Mouse (Mus musculus): Measurements from ENCODE around the gene Zfp729a. TPM values are rescaled to one million over a fixed set of nuclear protein-coding genes. Genes with fewer than 3 reads are reported as not detected.
"Not testable (repeated sequence)": the region's sequence is repeated elsewhere in the genome, so short reads cannot be mapped to it uniquely, and the experiment has no call there.

Gene Zfp729a
- total RNA-seq (2022): 10 to 100 TPM in 2 of 4 experiments, 1 to 10 TPM in 2; 7.3 to 10.5 (median 9.2) TPM

DNA sequence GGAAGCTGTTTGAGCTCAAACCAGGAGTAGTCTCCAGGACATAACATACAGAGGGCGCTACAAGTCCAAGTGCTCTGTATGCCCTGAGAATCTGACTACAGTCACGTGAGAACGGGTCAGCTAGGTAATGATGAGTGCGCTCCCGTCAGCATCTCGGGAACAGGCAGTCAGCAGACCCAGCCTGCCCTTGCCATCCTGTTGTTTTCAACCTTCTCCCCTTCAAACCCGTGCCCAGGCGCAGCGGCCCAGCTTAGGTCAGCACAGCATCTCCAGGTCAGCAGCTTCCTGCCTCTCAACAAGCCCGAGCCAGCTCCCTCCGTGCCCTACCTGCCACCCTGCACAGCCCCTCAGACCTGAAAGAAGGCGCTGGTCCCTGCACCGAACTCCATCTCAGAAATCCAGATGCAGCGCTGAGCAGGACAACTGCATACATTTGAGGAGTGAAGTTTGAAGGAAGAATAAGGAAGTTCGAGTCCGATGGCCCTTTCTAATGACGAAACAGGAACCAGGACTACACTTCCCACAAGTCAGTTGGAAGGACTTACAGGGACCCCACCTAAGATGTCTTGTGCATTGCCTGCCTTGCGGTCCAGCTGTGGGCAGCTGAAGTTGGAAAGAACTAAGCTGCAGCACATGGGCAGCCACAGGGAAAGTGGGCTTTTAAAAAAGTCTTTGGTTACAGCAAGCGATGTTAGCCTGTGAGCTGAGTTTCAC, at the start of gene Zfp729a, which contains the start of gene Gm49345:
Zfp729a (minus strand) TSS at position 498 of the 714 bp plus-strand sequence.
Gm49345 (minus strand) TSS at position 476 of the 714 bp plus-strand sequence.
- peak; percentile 83 for DNase-seq

DNA sequence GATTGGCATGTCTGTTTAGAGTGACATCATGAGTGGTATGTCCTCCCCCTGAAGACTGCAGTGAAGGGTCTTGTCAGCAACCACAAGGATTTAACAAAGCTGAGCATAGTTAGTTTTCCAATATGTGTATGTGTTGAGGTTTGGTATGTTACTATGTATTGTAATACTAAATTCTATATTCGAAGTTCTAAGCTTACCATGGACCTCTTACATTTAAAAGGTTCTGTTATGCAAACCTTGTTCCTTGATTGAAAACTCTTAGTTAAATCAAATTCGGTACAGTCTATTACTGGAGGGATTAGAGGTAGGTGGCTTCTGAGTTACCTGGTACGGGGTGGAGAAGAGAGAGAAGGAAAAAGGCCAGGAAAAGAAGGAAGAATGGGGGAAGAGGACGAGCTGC, 49.4 kb upstream of the Zfp729a start, which contains the start of gene Zfp738:
Zfp738 (minus strand) TSS at position 101 of the 400 bp plus-strand sequence.
- no peak for DNase-seq

DNA sequence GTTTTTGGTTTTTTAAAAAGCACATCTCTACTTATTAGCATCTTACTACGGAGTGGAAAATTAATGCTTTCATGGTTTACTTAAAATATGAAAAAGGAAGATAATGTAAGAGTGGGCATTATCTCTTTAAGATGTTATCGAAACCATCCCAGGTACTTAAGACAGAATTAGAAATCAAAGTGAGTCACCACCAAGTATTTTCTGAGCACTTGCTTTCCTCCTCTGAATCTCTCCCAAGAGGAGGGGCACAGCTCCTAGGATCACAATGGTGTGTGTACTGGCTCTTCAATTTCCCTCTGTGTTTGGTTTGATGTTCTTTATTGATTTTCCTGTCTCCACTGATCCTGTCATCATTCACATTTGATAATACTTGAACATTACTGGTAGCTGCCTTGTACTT, 46.2 kb upstream of the Zfp729a start:
- DNase-seq: not testable (repeated sequence)

DNA sequence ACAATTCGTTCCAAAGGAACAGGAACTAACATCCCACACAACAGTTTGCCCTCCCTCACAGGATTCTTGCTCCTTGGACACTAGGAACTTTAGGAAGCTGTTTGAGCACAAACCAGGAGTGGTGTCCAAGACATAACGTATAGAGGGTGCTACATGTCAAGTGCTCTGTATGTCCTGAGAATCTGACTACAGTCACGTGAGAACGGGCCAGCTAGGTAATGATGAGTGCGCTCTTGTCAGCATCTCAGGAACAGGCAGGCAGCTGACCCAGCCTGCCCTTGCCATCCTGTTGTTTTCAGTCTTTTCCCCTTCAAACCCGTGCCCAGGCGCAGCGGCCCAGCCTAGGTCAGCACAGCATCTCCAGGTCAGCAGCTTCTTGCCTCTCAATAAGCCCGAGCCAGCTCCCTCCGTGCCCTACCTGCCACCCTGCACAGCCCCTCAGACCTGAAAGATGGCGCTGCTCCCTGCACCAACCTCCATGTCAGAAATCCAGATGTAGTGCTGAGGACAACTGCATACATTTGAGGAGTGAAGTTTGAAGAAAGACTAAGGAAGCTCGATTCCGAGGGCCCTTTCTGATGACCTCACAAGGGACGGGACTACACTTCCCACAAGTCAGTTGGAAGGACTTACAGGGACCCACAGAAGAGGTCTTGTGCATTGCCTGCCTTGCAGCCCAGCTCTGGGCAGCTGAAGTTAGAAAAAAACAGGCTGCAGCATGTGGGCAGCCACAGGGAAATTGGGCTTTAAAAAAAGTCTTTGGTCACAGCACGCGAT, 45.6 kb upstream of the Zfp729a start:
- DNase-seq: peak; percentile 86

DNA sequence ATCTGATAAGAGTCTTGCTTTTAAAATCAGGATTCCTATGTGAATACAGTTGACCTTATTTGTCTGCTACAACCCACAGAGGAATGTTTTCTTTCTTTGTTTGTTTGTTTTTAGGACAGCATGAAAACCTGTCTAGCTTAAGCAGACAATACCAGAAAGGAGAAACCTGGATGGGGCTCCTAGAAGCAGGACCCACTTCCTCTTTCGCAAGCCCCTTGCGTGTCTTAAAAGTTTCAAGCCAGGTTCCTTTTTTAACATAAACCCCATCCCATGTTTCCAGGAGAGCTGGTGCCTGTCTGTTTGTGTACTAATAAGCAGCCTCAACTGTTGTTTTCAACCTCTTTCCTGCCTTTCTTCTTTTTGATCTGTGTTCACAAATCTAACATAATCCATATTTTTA, 37.3 kb upstream of the Zfp729a start:
- DNase-seq: no peak

DNA sequence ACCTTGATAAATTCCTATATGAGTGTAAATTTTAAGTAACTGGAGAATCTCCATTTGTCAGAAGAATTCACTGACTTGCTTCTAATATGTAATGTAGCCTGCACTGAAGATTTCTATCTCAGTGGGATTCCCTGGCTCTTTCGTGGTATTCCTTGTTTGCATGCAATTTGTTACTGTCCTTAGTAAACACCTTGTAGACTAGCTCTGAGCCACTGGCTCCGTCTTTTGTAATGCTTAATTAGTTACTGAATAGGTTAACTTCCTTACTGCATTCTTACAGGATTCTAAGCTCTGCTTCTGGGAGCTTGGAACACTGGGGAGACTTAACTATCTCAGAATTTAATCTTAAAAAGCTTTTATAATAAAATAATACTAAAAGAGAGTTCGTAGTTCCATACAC, 14.9 kb upstream of the Zfp729a start:
- DNase-seq: no peak

DNA sequence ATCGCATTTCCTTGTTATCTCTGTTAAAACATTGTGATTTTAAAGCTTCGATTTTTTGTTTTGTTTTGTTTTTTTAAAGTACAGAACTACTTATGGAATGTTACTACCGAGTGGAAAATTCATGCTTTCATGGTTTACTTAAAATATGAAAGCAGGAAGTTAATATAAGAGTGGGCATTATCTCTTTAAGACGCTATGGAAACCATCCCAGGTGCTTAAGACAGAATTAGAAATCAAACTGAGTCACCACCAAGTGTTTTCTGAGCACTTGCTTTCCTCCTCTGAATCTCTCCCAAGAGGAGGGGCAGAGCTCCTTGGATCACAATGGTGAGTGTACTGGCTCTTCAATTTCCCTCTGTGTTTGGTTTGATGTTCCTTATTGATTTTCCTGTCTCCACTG, 27.5 kb downstream of the Zfp729a start:
- no peak for DNase-seq

DNA sequence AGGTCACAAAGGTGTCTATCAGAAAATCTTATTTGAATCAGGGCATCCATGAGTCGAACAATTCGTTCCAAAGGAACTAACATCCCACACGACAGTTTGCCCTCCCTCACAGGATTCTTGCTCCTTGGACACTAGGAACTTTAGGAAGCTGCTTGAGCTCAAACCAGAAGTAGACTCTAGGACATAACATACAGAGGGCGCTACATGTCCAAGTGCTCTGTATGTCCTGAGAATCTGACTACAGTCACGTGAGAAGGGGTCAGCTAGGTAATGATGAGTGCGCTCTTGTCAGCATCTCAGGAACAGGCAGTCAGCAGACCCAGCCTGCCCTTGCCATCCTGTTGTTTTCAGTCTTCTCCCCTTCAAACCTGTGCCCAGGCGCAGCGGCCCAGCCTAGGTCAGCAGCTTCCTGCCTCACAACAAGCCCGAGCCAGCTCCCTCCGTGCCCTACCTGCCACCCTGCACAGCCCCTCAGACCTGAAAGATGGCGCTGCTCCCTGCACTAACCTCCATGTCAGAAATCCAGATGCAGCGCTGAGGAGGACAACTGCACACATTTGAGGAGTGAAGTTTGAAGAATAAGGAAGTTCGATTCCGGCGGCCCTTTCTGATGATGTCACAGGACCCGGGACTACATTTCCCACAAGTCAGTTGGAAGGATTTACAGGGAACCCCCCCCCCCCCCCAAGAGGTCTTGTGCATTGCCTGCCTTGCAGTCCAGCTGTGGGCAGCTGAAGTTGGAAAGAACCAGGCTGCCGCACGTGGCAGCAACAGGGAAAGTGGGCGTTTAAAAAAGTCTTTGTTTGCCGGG, 28.3 kb downstream of the Zfp729a start, which contains the start of gene Zfp729b:
Zfp729b (minus strand) TSS at position 642 of the 811 bp plus-strand sequence.
- DNase-seq: peak; percentile 87

DNA sequence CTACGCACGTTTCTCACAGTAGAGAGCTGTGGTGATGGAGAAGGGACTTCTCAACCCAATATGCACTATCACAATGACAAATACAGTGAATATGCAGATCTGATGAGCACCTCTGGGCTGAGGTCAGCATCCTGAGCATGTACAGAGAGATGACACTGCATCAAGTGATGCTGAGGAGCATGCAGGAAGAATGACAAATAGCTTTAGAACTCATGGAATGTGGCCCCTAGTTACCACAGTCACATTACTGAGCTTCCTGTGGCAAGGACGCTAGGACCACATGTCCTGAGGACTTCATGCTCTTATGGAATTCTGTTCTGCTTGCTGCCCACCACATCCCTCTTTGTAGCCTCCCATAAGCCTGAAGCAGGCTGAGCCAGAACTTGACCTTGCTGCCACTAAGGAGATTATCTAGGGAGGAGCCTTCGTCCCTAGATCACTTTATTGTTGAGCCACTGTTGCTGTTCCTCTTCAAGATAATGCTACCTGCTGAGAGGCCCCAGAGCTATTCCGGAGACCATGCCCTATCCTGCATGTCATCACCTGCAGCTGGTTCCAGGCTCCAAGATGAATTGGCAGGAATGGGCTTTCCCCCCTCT, 64.9 kb downstream of the Zfp729a start:
- DNase-seq: no peak

Other genes starting within 250 kb of the Zfp729a start
- 1 to 10 TPM; 3.5 to 7.4 (median 5.4) TPM for gene Zfp429, start 238.0 kb downstream of the Zfp729a start, total RNA-seq (2022)
- 1 to 10 TPM in 3 of 4 experiments, under 1 TPM in 1; 0.99 to 5.2 (median 2.8) TPM for gene Zfp459, start 216.4 kb downstream of the Zfp729a start, total RNA-seq (2022)
- 10 to 100 TPM; 17.9 to 28.8 (median 23.0) TPM for gene Zfp874a, start 186.2 kb downstream of the Zfp729a start, total RNA-seq (2022)
- gene Zfp874b, start 153.5 kb downstream of the Zfp729a start, total RNA-seq (2022): 10 to 100 TPM; 17.7 to 23.8 (median 18.7) TPM
- 10 to 100 TPM in 2 of 4 experiments, 1 to 10 TPM in 2; 7.4 to 10.7 (median 9.5) TPM for gene Zfp58, start 137.2 kb downstream of the Zfp729a start, total RNA-seq (2022)
- 1 to 10 TPM in 1 of 4 experiments, not detected in 3; 1.0 TPM for gene Gm26965, start 111.6 kb downstream of the Zfp729a start, total RNA-seq (2022)
- gene Zfp87, start 111.6 kb downstream of the Zfp729a start, total RNA-seq (2022): 10 to 100 TPM; 16.7 to 22.7 (median 19.6) TPM
- gene Zfp748, start 84.0 kb downstream of the Zfp729a start, total RNA-seq (2022): 10 to 100 TPM in 3 of 4 experiments, 1 to 10 TPM in 1; 9.8 to 11.0 (median 10.4) TPM
- 10 to 100 TPM in 1 of 4 experiments, 1 to 10 TPM in 3; 6.7 to 11.0 (median 9.3) TPM for gene Zfp729b, start 28.1 kb downstream of the Zfp729a start, total RNA-seq (2022)
- 1 to 10 TPM in 1 of 4 experiments, under 1 TPM in 3; 0.44 to 2.4 (median 0.78) TPM for gene Gm49345, start within 50 bp of the Zfp729a start, total RNA-seq (2022)
- gene Zfp738, start 49.3 kb upstream of the Zfp729a start, total RNA-seq (2022): 10 to 100 TPM; 12.6 to 19.6 (median 16.1) TPM
- 10 to 100 TPM; 12.1 to 14.5 (median 12.7) TPM for gene Zfp65, start 91.4 kb upstream of the Zfp729a start, total RNA-seq (2022)
- 1 to 10 TPM; 3.8 to 7.0 (median 6.4) TPM for gene Zfp85, start 117.4 kb upstream of the Zfp729a start, total RNA-seq (2022)
- gene Zfp493, start 141.9 kb upstream of the Zfp729a start, total RNA-seq (2022): 1 to 10 TPM; 2.3 to 4.2 (median 2.6) TPM
- gene Zfp273, start 175.9 kb upstream of the Zfp729a start, total RNA-seq (2022): 1 to 10 TPM; 4.5 to 8.0 (median 7.4) TPM
- 1 to 10 TPM; 2.8 to 4.4 (median 3.1) TPM for gene Gm10037, start 193.3 kb upstream of the Zfp729a start, total RNA-seq (2022)
- not detected for gene BC048507, start 225.5 kb upstream of the Zfp729a start, total RNA-seq (2022)